Mouse (Mus musculus) heart, adult 2 months (tissue): ENCODE results near the gene Tcerg1l.

Experiments
- CTCF ChIP-seq: fragments of 200-600 bp; IDR thresholded peaks from 2 replicates; pipeline ENCODE4 v1.8.1; 2022; ENCODE audit warnings: antibody characterized with exemption, mild to moderate bottlenecking, moderate library complexity
- EP300 ChIP-seq: fragments of 200-500 bp; IDR thresholded peaks from 2 replicates; pipeline ENCODE4 v1.6.1; 2011; ENCODE audit warnings: low read depth, low read length, control low read depth; ENCODE audit not compliant: insufficient read depth
- POLR2A ChIP-seq: fragments of 200-500 bp; IDR thresholded peaks from 2 replicates; pipeline ENCODE4 v1.6.1; 2011; ENCODE audit warnings: mild to moderate bottlenecking, low read depth, low read length, control low read depth; ENCODE audit not compliant: insufficient read depth

DNA sequence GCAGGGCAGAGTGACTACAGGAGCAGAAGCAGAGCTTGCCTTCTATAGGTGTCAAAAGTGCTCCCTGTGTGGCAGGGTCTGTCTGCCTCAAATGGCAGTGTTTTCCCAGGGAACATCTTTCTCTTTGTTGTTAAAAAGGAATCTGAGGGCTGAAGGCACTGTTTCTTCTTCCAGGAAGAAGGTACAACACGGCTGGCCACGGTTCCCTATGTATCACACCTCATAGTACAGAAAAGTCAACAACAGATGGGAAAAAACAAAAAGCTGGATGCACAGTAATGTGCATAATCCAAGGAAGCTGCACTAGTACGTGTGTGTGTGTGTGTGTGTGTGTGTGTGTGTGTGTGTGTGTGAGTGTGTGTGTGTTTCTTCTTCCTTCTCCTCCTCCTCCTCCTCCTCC is 215.3 kb downstream of the Tcerg1l start:
- TF ChIP-seq CTCF (no peak), POLR2A (no peak), EP300 (no peak)
